Mouse (Mus musculus) E14TG2a.4 (cell line): ENCODE data around the gene Urod.
A peak's percentile ranks its signal among the peaks of the same experiment; 100 is the strongest.

Experiments
- CTCF ChIP-seq: conservative IDR thresholded peaks from 2 replicates; pipeline ENCODE4 v1.5.1; 2014; ENCODE audit warnings: low read length
- NANOG ChIP-seq: IDR thresholded peaks from 2 replicates; pipeline ENCODE4 v1.6.1; 2014; ENCODE audit warnings: borderline replicate concordance, low read length, mixed read lengths
- POU5F1 ChIP-seq: IDR thresholded peaks from 2 replicates; pipeline ENCODE4 v1.6.1; 2014; ENCODE audit warnings: low read length, borderline replicate concordance

GRCm38 (mm10) chr4:116991366-116991765, 2.8 kb downstream of the Urod start:
- TF ChIP-seq CTCF (peak; percentile 77), NANOG (no peak), POU5F1 (no peak)
